Mouse (Mus musculus) left cerebral cortex, postnatal 25 days (tissue): ENCODE measurements around the gene Snapin. TPM values are rescaled to one million over a fixed set of nuclear protein-coding genes. Genes with fewer than 3 reads are reported as not detected.

Experiments used
- DNase-seq, 2 experiments: peaks; one replicate each; pipeline ENCODE4 v3.0.0; 2022; ENCODE audit warnings: low spot score in 2 of 2, mixed read lengths in 1 of 2
- intact Hi-C: fragments of 180-260 bp; cut with DNase I; formaldehyde crosslinking; loops from one replicate; pipeline ENCODE4 v1.15.1; 2025
- total RNA-seq, 2 experiments: library from RNA; stranded (reverse); gene quantifications; 2 replicates each; pipeline ENCODE4 v1.2.3; 2021

Gene Snapin
- total RNA-seq, 2 experiments from 2014 or later: 46.6 to 52.8 TPM

DNA sequence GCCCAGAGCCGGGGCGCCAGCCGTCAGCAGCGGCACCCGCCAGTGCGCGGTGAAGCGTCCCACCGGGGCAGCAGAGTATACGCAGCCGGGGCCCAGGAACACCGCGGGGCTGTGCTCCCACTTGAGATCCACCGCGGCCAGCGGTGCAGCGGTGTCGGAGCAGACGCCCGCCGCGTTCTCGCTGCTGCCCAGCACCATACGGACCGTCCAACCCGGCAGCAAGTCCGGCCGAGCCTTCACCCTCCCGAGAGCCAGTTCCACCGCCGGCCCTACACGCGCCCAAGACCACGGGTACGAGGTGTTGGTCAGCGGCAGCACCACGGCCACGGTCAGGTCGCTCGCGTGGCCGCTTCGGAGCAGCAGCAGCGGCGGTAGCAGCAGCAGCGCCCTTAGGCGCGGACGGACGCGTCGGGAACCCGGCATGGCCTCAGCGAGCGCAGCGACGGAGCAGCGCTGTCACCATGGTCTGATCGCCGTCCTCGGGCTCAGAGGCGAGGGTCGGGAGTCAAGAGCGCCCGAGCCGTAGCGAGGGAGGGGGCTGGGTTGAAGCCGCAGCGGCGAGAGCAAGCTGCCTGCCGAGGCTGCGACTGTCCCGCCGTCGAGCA is 25.6 kb downstream of the Snapin start:
- intact Hi-C loops: loop anchor here (5.0 kb wide), 1 partner anchor 33 kb away; the partner anchor contains the start of gene Ints3
- no peak for DNase-seq

DNA sequence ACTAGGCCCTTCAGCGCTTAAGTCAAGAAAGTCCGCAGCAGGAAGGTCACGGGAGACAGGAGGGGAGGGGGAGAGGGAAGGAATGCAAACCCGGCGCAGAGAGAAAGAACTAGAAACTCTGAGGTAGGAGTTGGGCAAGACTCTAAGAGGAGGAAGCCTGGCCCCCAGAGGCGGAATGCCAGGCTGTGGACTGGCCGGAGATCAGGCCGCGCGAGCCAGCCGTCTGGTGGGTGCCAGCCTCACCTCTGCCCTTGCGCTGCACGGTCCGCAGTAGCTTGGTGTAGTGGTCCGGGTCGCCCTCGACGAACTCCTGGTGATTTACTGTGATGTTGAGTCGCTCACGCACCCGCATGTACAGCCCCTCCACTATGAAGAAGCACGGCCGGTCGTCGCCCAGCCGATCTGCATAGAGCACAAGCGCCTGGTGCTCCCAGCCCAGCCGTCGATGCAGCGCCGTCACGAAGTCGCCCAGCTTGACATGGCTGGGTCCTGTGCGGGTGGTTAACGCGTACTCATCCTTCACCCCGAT is 26.2 kb downstream of the Snapin start:
- intact Hi-C loops: loop anchor here (5.0 kb wide), 1 partner anchor 32 kb away; the partner anchor contains the start of gene Ints3
- DNase-seq: no peak

DNA sequence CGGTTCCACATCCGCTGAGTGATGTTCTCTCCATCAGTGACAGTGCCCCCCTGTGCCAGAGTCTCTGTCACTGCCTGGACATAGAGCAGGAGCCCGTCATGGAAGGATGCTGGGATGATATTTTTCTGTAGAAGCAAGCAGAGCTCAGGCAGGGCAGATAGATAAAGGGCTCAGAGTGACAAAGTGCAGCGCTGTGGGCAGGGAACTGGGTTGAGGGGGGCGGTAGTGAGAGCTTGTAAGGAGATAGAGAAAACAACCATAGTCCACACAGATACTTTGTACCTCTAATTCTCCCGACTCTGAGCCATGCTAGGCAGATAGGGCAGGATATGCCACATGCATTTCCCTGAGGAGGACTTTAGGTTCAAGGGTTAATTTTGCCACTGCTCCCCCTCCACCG is 28.3 kb downstream of the Snapin start:
- intact Hi-C loops: no loop called here
- DNase-seq: no peak

- DNase-seq: no peak
- intact Hi-C loops: no loop called here
Observed at GRCm38 (mm10) chr3:90461935-90462334, 28.9 kb downstream of the Snapin start.

GRCm38 (mm10) chr3:90460315-90460714 is 30.5 kb downstream of the Snapin start:
- no peak for DNase-seq
- intact Hi-C loops: no loop called here

GRCm38 (mm10) chr3:90459727-90460126 is 31.1 kb downstream of the Snapin start:
- intact Hi-C loops: no loop called here
- no peak for DNase-seq

DNA sequence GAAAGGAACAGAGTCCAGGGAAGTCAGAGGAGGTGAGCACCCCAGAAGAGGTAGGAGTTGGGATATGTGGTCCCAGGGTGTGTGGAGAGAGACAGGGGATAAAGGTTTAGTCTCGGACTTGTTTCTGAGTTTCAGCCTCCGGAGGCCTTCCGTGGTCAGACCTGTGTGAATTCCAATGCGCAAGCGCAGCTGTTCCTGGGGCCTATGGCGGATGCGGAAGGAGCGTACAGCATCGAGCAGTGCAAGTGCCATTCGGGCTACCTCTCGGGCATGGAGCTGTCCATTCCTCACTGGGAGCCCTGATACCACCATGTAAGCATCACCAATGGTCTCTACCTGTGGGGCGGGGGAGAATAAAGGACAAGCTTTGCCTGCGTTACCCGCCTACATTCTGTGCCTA is 35.9 kb downstream of the Snapin start:
- DNase-seq: no peak

GRCm38 (mm10) chr3:90451396-90452095 is 39.3 kb downstream of the Snapin start:
- intact Hi-C loops: no loop called here
- DNase-seq: peak; percentile 34 to 84

More for the DNA sequence above, 35.9 kb downstream of the Snapin start:
- intact Hi-C loops: no loop called here

- no peak for DNase-seq
- intact Hi-C loops: no loop called here
Observed at GRCm38 (mm10) chr3:90450874-90451273, 40.0 kb downstream of the Snapin start.

DNA sequence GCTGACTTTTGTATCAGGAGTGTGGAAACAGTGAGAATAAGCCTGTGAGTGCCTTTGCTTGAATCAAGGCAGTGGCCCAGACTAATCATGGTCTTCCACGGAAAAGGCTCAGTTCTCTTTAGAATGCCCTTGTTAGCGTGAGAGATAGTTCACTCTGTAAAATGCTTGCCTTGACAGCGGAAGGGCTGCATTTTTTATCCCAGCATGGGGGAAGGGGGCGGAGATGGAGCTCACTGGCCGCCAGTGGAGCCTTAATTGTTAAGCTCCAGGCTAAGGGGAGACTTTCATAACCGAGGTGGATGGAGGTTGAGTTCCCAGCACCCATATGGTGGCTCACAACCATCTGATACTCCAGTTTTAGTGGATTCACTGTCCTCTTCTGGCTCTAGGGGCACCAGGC is 42.2 kb downstream of the Snapin start:
- intact Hi-C loops: no loop called here
- DNase-seq: no peak

- DNase-seq: peak in 1 of 2 experiments; percentile 27
- intact Hi-C loops: no loop called here
Observed at GRCm38 (mm10) chr3:90447123-90447494, 43.7 kb downstream of the Snapin start.

GRCm38 (mm10) chr3:90446389-90447122 is 44.3 kb downstream of the Snapin start:
- DNase-seq: peak; percentile 55 to 61
- intact Hi-C loops: no loop called here

GRCm38 (mm10) chr3:90445417-90446200 is 45.2 kb downstream of the Snapin start:
- DNase-seq: no peak
- intact Hi-C loops: no loop called here

DNA sequence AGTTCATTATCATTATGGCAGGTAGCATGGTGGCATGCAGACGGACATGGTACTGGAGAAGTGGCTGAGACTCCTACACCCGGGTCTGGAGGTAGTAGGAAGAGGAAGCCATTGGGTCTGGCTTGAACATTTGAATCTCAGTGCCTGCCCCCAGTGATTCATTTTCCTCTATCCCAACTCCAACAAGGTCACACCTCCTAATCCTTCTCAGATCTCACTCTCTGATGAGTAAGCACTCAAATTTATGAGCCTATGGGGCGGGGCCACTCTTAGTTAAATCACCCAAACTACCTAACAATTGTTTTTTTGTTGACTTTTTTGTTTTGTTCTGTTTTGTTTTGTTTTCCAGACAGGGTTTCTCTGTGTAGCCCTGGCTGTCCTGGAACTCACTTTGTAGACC is 46.9 kb downstream of the Snapin start:
- DNase-seq: no peak
- intact Hi-C loops: no loop called here

GRCm38 (mm10) chr3:90440756-90441155 is 50.1 kb downstream of the Snapin start:
- intact Hi-C loops: no loop called here
- no peak for DNase-seq

Other genes with a start within 250 kb of the Snapin start
- gene Creb3l4, start 247.5 kb downstream of the Snapin start, total RNA-seq: not detected
- 10 to 100 TPM; 47.7 to 48.8 TPM for gene Slc39a1, start 242.9 kb downstream of the Snapin start, total RNA-seq
- gene Crtc2, start 236.9 kb downstream of the Snapin start, total RNA-seq: 10 to 100 TPM; 25.8 to 30.7 TPM
- gene Dennd4b, start 225.8 kb downstream of the Snapin start, total RNA-seq: 10 to 100 TPM; 30.5 to 33.4 TPM
- gene Gatad2b, start 197.9 kb downstream of the Snapin start, total RNA-seq: 10 to 100 TPM; 88.3 to 97.4 TPM
- 1 to 10 TPM; 7.2 to 8.1 TPM for gene Slc27a3, start 101.1 kb downstream of the Snapin start, total RNA-seq
- gene Ints3, start 57.4 kb downstream of the Snapin start, total RNA-seq: 10 to 100 TPM; 64.3 to 70.2 TPM
- 1 to 10 TPM; 3.0 to 3.1 TPM for gene Npr1, start 25.2 kb downstream of the Snapin start, total RNA-seq
- gene Ilf2, start 14.9 kb downstream of the Snapin start, total RNA-seq: 10 to 100 TPM; 81.2 to 84.6 TPM
- gene Chtop, start 18.5 kb upstream of the Snapin start, total RNA-seq: 100 to 1,000 TPM; 177 to 179 TPM
- 100 to 1,000 TPM; 113 to 116 TPM for gene S100a1, start 23.4 kb upstream of the Snapin start, total RNA-seq
- 10 to 100 TPM; 17.0 to 21.1 TPM for gene S100a13, start 23.4 kb upstream of the Snapin start, total RNA-seq
- under 1 TPM; 0.50 to 0.71 TPM for gene S100a14, start 35.8 kb upstream of the Snapin start, total RNA-seq
- gene S100a16, start 46.2 kb upstream of the Snapin start, total RNA-seq: 10 to 100 TPM; 73.7 to 82.8 TPM
- gene S100a3, start 69.5 kb upstream of the Snapin start, total RNA-seq: 1 to 10 TPM; 1.1 to 1.4 TPM
- not detected for gene S100a2, start 99.2 kb upstream of the Snapin start, total RNA-seq
- not detected for gene Gm42674, start 110.9 kb upstream of the Snapin start, total RNA-seq
- 1 to 10 TPM; 3.6 to 7.5 TPM for gene S100a4, start 112.7 kb upstream of the Snapin start, total RNA-seq
- not detected for gene S100a5, start 117.5 kb upstream of the Snapin start, total RNA-seq
- 10 to 100 TPM; 24.6 to 31.1 TPM for gene S100a6, start 121.8 kb upstream of the Snapin start, total RNA-seq
- gene S100a7a, start 163.0 kb upstream of the Snapin start, total RNA-seq: under 1 TPM; 0.69 to 0.94 TPM
- not detected for gene S100a8, start 177.9 kb upstream of the Snapin start, total RNA-seq
- gene S100a9, start 204.7 kb upstream of the Snapin start, total RNA-seq: not detected
- gene Pglyrp4, start 235.9 kb upstream of the Snapin start, total RNA-seq: not detected